Mouse (Mus musculus) T-helper 1 cell (primary cell): ENCODE measurements around the gene Olfr551.
"Not testable (repeated sequence)": the region's sequence is repeated elsewhere in the genome, so short reads cannot be mapped to it uniquely, and the experiment has no call there.

Experiments
- in situ Hi-C: fragments of 300-600 bp; cut with MboI, MseI; formaldehyde crosslinking; loops from one replicate; pipeline ENCODE4 v1.15.1; 2025; ENCODE audit warnings: high pct_unique_total_duplicates

Gene Olfr551

GRCm38 (mm10) chr7:102591786-102592185 is at the start of gene Olfr551:
Gene Olfr551 (minus strand): TSS chr7:102591886.
- in situ Hi-C loops, result no loop called here

DNA sequence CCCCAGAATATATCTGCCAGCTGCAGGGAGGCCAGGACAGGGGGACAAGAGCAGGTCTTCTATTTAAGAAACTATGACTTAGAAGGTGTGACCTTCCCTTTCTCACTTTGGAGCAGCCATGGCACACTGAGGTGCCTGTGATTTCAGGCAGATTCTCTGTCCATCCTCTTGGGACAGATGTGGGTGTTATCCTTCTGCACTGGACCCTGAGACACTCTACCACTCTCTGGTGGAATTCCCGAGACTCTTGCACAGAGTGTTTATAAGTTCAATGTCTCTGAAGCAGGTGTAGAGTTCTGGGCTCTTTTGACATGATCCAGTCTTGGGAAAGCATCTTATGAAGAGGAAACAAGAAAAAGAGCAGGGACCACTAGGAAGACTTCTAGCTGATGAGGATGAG is 46.4 kb upstream of the Olfr551 start, which contains the start of gene Olfr554:
Olfr554 (plus strand) TSS at position 301 of the 400 bp plus-strand sequence.
- in situ Hi-C loops, result loop anchor here (5.0 kb wide), 2 partner anchors 61 to 126 kb away; no protein-coding TSS in a partner anchor

GRCm38 (mm10) chr7:102636665-102637064 is 45.0 kb upstream of the Olfr551 start:
- in situ Hi-C loops, result loop anchor here (5.0 kb wide), 2 partner anchors 59 to 124 kb away; no protein-coding TSS in a partner anchor

DNA sequence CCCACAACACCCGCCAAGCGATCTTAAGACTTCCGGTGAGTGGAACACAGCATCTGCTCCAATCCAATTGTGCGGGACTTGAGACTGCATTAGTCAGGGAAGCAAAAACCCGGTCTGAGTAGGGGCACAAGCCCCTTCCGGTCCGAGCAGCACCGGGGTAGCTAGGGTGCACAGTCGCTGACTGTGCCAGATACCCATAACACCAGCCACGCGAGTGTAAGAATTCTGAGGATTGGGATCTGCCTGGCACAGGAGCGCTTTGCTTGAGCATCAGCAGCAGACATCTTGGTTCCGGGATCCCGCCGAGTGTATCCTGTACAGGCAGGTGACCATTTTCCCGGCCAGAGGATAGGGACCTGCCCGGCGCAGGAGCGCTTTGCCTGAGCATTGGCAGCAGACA is 28.7 kb upstream of the Olfr551 start:
- in situ Hi-C loops, result not testable (repeated sequence)

DNA sequence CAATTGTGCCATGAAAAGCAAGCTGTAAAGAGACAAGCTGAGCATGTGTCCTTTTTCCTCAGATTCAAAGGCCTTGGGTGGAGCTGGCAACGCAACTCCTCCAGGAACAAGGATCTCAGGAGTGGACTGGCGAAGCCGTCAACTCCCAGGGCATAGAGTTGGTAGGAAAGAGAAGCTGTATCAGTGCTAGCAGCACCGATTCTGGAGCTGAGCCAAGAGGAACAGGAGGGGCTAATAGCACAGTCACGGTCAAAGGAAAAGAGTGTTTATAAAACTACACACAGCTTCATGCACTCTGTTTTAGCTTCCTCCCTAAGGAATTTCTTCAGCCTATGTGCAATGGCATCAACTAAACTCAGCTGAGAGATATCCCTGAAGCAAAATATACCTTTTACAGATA is 27.9 kb upstream of the Olfr551 start:
- in situ Hi-C loops, result no loop called here

DNA sequence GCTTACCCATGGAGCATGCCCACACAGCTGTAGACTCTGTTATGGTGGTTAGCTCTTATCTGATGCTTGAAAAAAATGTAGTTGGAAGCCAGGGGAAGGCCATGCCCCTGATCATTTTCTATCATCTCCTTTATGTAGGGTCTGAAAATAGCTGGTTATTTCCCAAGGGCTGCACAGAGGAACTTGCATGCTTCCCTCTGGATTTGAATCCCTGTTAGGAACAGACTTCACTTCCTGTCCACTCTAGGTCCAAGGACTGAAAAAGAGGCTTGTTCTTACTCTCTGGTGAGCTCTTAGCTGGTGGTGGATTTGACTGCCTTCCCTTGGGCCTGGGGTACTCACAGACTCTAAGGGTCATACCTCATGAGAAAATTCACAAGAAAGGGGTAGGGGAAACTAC is 26.4 kb upstream of the Olfr551 start, which contains the start of gene Olfr553:
Olfr553 (minus strand) TSS at position 101 of the 400 bp plus-strand sequence.
- in situ Hi-C loops, result no loop called here

DNA sequence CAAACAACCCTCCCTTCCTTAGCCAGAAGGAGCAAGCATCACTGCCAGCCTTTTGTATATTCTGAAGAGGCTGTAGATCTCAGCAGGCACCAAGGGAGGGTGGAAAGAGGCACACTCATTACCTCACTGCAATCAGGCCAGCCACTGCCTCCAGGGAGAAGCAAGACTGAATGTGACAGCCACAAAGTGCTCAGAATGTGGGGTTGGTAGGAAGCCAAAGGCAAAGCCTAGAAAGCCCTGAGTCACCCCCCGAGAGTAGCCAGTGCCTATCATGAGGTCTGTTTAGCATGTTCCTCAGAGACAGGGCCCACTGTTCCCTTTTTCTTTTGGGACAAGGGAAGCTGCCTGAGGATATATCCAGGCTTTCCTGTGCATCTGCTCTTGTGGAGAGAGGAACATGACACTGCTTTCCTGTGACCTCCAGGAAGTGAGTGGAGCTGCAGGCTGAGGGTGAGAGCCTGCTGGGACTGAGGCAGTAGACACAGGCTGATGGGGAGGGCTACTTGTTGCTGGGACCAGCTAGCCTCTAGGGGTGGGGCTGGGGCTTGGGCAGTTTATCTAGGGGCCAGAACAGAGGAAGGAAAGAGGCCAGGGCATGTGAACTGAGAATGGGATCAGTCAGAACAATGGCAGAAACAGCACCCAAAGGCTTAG is 5.8 kb upstream of the Olfr551 start, which contains the start of gene Olfr552:
Olfr552 (plus strand) TSS at position 393 of the 654 bp plus-strand sequence.
- in situ Hi-C loops, result no loop called here

DNA sequence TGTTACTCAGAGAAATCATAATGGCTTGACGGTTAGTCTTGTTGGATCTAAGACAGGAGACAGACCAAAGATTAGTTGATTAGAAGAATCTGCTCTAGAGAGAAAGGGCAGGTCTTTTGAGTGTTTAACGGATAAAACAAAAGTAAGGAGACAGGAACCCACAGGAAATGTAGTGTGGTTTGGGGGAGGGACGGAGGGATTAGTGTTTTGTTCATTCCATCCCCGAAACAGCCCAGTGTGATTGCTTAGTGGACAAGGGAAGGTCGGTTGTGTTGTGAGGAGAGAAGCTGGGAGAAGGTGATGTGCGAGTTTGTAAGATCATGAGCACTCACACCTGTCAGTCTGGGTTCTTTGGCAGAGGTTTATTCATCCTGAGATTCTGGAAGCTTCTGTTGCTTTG is 15.7 kb downstream of the Olfr551 start:
- in situ Hi-C loops, result loop anchor here (5.0 kb wide), 1 partner anchor 61 kb away; the partner anchor contains the start of gene Olfr554

DNA sequence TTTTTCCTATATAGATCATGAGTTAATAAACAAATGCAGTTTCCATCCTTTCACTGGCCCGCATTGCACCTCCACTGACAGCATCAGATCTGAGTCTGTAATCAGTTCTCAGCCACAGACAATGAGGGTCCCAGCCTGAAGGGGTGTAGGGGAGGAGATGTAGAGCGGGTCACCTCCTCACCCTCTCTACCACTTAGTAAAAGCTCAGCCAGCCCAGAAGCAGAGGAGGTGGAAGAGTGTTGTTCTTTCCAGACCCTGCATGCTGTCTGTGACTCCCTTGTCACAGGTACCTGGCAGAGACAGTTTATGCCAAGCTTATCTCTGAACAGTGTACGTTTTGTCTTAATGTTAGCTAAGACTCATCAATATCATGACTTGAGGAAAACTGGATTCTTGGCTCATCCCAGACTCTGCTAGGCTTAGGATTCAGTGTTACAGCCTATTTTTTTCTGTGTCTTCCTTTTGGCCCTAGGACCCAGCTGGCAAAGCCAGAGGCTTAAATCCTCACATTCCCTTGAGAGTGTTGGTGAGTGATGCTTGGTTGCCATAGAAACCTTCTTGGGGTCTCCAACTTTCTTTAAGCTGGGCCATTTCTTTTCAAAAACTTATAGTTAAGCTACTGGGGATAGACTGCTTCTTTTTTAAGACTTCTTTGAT is 18.4 kb downstream of the Olfr551 start:
- in situ Hi-C loops, result no loop called here

DNA sequence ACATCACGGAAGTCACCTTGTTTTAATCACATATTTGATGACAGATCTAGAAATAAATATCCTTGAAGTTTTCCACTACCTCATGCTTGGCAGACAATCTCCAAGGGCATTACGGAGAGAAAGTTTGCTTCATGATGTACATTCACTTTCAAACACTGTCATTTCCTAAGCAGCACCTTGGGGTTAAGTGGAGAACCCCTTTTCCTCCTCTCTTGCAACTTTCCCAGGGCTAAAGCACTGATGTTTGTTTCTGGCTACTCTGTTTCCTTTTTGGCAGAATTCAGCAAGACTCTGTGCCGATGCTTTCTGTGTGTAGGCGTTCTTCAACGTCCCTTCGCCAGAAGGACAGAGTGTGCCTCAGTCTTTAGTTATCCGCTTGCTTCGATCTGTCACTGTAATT is 20.5 kb downstream of the Olfr551 start, which contains the start of gene Olfr550:
Olfr550 (plus strand) TSS at position 301 of the 400 bp plus-strand sequence.
- in situ Hi-C loops, result no loop called here

DNA sequence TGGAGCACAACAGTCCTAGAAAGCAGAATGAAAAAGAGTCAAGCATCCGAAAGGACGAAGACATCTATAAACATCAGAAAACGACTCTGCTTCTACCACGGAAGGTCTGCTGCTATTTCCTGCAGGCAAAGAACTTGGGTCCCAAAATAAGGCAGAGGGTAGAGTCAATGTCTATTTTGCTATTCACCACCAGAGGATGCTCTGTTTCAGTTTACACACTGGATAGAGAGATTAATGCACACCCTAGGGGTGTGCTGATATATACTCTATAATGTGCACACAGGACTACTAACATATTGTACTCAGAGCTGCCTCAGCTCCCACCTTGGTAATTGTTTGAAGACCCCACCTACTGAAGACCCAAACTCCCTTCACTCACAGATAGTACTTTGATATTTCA is 25.5 kb downstream of the Olfr551 start:
- in situ Hi-C loops, result no loop called here

DNA sequence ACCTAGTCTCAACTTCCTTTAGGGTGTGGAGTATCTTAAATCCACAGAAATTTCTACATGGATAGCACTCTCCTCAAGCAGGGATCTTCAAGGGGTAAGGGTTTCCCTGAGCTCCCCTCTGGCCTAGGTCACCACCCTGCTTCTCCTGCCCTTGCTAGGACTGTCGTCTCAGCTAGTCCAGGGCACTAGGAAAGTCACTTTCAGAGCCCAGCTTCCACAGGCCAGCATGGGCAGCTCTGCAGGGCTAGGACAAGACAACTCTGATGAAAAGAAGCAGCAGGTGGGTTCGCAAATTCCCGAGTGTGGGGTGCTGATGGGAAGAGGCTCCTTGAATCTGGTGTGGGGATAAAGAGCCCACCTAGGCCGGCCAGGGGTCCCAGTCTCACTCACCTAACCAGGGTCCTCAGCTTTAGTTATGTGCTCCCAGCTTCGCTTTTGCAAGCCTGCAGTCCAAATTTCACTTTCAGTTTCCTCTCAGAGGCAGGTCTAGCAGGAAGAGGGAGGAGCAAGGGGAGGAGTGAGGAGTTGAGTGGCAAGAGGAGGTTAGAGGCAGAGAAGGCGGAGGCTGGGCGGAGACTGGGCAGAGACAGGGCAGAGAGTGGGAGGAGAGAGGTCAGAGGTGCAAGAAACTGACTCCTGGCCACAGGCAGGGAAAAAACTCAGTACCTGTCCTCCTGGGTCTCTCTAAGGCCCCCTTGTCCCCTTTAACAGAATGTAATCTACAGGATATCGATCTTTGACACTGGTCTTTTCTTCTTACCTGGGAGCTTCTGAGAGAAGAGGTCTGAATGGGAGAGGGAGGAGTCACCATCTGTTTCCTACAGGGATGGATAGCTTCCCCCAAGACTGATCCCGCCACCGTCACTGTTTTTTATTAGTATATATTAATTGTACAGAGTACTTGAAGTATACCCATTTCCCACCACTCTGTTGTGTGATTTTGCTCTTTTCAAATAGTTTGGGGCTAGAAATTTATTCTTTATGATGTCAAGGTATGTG is 26.4 kb downstream of the Olfr551 start, which contains the start of gene Trim21:
Trim21 (minus strand) TSS at position 488 of the 999 bp plus-strand sequence.
- in situ Hi-C loops, result no loop called here

- in situ Hi-C loops, result no loop called here
These were observed 38.4 kb downstream of the Olfr551 start for GRCm38 (mm10) chr7:102553279-102553678.

- in situ Hi-C loops, result no loop called here
These were observed 42.1 kb downstream of the Olfr551 start, which contains the start of gene Olfr549 for GRCm38 (mm10) chr7:102549570-102549969. Gene Olfr549 (plus strand): TSS chr7:102549870.

DNA sequence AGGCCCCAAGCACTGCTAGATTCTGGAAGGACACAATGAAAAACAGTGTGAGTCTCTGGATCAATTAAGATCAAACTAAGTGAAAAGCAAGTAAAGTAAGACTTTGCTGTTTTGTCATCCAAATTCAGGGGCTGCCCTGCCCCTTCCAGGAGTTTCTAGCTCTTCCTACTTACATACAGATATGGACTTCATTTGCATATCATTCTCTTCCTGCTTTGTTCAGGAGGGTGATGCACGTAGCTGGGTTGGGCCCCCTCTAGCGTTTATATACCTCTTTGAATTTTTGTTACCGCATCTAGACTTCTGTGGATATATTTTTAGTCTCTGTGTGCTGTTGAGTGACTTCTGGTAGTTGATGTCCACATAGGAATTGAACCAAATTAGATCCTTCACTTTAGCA is 50.4 kb downstream of the Olfr551 start:
- in situ Hi-C loops, result no loop called here

- in situ Hi-C loops, result no loop called here
These were observed 51.1 kb downstream of the Olfr551 start, which contains the start of gene Olfr548-ps1 for GRCm38 (mm10) chr7:102540596-102540995. Gene Olfr548-ps1 (plus strand): TSS chr7:102540896.

DNA sequence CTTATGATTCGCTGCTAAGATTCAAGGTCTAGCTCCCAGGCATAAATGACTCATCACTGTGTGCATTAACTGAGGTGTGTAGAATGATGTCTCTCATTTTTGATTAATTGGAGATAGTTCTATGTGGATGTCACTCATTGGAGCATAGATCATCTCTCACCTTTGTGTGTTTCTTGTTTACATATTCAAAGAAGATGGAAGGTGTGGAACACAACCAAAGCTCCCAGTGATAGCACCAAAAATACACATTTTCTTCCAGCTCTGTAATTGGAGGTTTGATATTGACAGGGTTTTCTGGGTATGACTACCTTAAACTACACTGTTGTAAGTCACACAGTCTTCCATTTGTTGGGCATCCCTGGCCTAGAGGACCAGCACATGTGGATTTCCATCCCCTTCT is 57.2 kb downstream of the Olfr551 start, which contains the start of gene Olfr547:
Olfr547 (plus strand) TSS at position 301 of the 400 bp plus-strand sequence.
- in situ Hi-C loops, result no loop called here
